Mouse (Mus musculus) monocyte, adult 5-6 weeks (primary cell): ENCODE results near the gene Rgl3. TPM values are rescaled to one million over a fixed set of nuclear protein-coding genes. Genes with fewer than 3 reads are reported as not detected.

ENCODE experiments used
- ATAC-seq: fragments of 153-309, 156-312 bp; replicated peaks from 2 replicates; pipeline ENCODE4 v1.8.0; 2017; ENCODE audit warnings: mild to moderate bottlenecking; ENCODE audit not compliant: low TSS enrichment, insufficient number of reproducible peaks, severe bottlenecking, poor library complexity, low FRiP score
- total RNA-seq: library from RNA; stranded (forward); fragments of 200-1000, 200-491, 200-594 nt; gene quantifications from 3 replicates; pipeline ENCODE4 v1.2.3, GENCODE M21; 2017

Rgl3 gene
- total RNA-seq, 1 experiment from 2014 or later = 0.29 TPM

DNA sequence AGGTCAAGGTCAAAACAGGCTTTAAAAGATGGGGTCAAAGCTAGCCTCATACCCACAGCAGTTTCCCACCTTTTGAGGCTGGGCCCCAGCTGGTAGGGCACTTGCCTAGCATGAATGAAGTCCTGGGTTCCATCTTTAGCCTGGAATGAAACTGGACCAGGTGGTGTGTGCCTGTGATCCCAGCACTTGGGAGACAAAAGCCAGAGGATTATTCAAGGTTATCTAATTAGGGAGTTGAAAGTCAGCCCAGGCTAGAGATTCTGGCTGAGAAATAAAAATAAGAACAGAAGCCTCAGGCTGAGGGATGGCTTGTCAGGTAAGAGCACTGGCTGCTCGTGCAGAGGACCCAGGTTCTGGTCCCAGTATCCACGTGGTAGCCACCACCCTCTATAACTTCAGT is 57.2 kb downstream of the Rgl3 start:
- no peak for ATAC-seq

GRCm38 (mm10) chr9:21929208-21929607 is 60.0 kb downstream of the Rgl3 start:
- no peak for ATAC-seq

GRCm38 (mm10) chr9:21927208-21927753 is 62.0 kb downstream of the Rgl3 start, which contains the start of the genes Ccdc159 and Tmem205:
Gene Ccdc159 (plus strand): TSS chr9:21927471.
Gene Tmem205 (minus strand): TSS chr9:21927556.
- ATAC-seq = peak; percentile 77

DNA sequence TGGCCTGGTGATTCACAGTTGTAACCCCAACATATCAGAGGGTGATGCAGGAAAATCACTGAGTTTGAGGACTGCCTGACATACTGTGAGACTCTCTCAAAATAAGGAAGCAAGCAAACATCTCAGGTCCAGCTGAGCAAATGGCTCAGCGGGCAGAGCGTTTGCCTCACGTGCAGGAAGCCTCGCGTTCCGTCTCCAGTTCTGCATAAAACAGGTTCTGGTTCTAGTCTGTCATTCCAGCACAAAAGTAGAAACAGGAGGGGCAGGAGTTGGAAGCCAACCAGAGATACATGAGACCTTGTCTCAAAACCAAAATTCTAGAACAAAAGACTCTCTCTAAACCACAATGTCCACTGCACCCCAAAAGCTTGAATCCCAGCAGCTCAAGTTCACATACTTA is 62.5 kb downstream of the Rgl3 start:
- 0 out of 2 replicates have a peak, but pooled peaks have one; percentile 25 for ATAC-seq

DNA sequence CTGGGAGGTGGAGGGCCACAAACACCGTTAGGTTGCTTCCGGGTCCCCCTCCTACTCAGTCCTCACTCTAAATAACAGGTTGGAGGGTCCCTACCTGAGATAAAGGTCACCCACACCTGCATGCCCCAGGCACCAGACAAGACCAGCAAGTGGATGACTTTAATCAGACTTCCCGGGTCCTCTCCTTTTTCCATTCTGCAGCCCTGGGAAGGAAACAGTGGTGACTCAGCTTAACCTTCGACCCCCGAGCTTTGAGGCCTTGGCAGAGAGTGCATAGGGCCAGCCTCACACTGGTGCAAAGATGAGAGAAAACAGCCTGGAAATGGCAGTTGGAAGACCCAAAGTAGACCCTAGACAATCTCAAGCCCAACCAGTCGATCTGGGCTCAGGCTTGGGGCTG is 63.1 kb downstream of the Rgl3 start:
- no peak for ATAC-seq

DNA sequence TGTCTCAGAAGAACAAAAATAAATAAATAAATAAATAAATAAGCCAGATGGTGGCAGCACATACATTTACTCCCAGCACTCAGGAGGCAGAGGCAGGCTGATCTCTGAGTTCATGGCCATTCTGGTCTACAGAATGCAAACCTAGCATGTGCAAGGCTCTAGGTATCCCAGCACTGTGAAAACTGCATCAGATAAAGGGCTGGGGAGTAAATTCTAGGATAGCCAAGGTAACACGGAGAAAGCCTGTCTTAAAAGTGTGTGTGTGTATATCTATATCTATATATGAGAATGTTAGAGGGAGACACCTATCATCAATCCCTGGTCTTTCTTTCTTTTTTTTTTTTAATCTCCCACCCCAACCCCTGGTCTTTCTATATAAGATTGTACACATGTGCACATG is 63.7 kb downstream of the Rgl3 start:
- no peak for ATAC-seq

DNA sequence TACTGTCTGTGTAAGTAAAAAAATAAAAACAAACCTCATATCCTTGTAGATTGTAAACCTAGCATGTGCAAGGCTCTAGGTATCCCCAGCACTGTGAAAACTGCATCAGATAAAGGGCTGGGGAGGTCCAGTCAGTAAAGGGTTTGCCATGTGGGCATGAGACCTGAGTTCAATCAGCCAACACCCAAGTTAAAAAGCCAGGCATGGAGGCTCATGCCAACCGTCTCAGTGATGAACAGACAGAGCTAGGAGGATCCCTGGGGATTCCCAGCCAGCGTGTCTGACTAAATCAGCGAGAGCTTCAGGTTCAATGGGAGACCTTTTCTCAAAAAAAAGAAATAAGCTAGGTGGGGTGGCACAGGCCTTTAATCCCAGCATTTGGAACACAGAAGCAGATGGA is 64.2 kb downstream of the Rgl3 start:
- ATAC-seq = no peak

GRCm38 (mm10) chr9:21924099-21924493 is 65.2 kb downstream of the Rgl3 start:
- peak; percentile 50; the same call in 1 of the 2 replicates for ATAC-seq

DNA sequence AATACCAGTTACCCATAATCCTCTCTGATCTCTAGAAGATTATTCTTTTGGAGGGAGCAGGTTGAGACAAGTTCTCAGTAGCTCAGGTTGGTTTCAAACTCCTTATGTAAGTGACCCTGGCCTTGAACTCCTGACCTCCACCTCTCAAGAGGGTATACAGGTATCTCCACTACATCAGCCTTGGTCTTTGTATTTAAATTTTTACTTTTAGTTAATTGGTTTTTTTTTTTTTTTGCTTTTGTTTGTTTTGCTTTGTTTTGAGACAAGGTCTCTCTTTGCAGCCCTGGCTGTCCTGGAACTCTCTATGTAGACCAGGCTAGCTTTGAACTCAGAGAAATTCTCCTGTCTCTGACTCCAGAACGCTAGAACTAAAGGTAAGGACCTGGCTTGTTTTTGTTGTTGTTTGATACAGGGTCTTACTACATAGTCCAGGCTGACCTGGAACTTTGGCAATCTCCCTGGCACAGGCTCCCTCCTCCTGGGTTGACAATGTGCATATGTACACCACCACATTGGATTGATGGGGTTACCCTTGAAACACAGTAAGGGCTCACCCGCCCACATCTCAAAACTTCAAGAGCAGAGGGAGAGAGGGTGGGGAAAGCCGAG is 65.7 kb downstream of the Rgl3 start:
- ATAC-seq = no peak

DNA sequence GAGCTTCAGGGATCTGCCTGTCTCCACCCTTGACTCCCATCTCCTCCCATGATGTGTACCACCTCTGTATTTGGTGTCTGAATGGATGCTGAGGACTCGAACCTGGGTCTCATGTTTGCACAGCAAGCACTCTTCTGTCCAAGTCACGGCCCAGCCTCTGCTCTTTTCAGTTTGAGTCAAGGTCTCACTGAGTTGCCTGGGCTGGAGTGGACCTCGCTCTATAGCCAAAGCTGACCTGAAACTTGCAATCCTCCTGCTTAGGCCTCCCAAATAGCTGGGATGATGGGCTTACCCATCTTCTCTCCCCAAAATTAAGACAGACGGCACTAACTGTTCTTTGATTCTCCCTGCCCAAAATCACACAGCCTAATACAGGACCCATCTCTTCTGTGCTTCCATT is 66.2 kb downstream of the Rgl3 start:
- ATAC-seq = no peak

Other genes with a start within 250 kb of the Rgl3 start
- gene Spc24, start 229.1 kb downstream of the Rgl3 start, total RNA-seq = 4.1 to 8.0 TPM (median 6.2 TPM) in 3 replicates
- gene Kank2, start 190.7 kb downstream of the Rgl3 start, total RNA-seq = 0.39 to 1.1 TPM in 2 of 3 replicates, not detected in the other
- gene Angptl8, start 153.9 kb downstream of the Rgl3 start, total RNA-seq = not detected in 3 replicates
- gene Dock6, start 136.8 kb downstream of the Rgl3 start, total RNA-seq = 0.32 to 15.0 TPM (median 6.1 TPM) in 3 replicates
- 8.4 to 22.7 TPM (median 18.5 TPM) in 3 replicates for gene Rab3d, start 71.3 kb downstream of the Rgl3 start, total RNA-seq
- 0.21 TPM in 1 of 3 replicates, not detected in the others for gene Ccdc159, start 62.0 kb downstream of the Rgl3 start, total RNA-seq
- 1.1 to 5.0 TPM (median 4.0 TPM) in 3 replicates for gene Tmem205, start 61.9 kb downstream of the Rgl3 start, total RNA-seq
- 0.58 TPM in 1 of 3 replicates, not detected in the others for gene Plppr2, start 52.4 kb downstream of the Rgl3 start, total RNA-seq
- gene Swsap1, start 33.7 kb downstream of the Rgl3 start, total RNA-seq = 2.2 to 5.5 TPM (median 2.5 TPM) in 3 replicates
- not detected in 3 replicates for gene Epor, start 25.9 kb downstream of the Rgl3 start, total RNA-seq
- gene Ccdc151, start 13.2 kb upstream of the Rgl3 start, total RNA-seq = 1.9 TPM in 1 of 3 replicates, not detected in the others
- 49.4 to 96.0 TPM (median 60.8 TPM) in 3 replicates for gene Prkcsh, start 13.4 kb upstream of the Rgl3 start, total RNA-seq
- gene Elavl3, start 62.6 kb upstream of the Rgl3 start, total RNA-seq = not detected in 3 replicates
- gene Gm49318, start 81.8 kb upstream of the Rgl3 start, total RNA-seq = not detected in 3 replicates
- gene Zfp653, start 81.9 kb upstream of the Rgl3 start, total RNA-seq = 8.5 to 13.4 TPM (median 13.1 TPM) in 3 replicates
- gene Ecsit, start 96.0 kb upstream of the Rgl3 start, total RNA-seq = 7.4 to 18.5 TPM (median 15.5 TPM) in 3 replicates
- not detected in 3 replicates for gene Cnn1, start 109.8 kb upstream of the Rgl3 start, total RNA-seq
- 22.0 to 30.4 TPM (median 24.7 TPM) in 3 replicates for gene Elof1, start 127.7 kb upstream of the Rgl3 start, total RNA-seq
- gene Acp5, start 146.3 kb upstream of the Rgl3 start, total RNA-seq = 24.2 to 38.4 TPM (median 30.8 TPM) in 3 replicates
- 11.5 to 20.1 TPM (median 15.5 TPM) in 3 replicates for gene Pigyl, start 167.4 kb upstream of the Rgl3 start, total RNA-seq
- gene Zfp872, start 198.6 kb upstream of the Rgl3 start, total RNA-seq = not detected in 3 replicates
- gene Zfp809, start 236.3 kb upstream of the Rgl3 start, total RNA-seq = 27.3 to 53.9 TPM (median 30.7 TPM) in 3 replicates